Mouse (Mus musculus) lung, embryonic 14.5 days (tissue): ENCODE results near the gene Pde7b. TPM values are rescaled to one million over a fixed set of nuclear protein-coding genes. Genes with fewer than 3 reads are reported as not detected.
A peak's percentile ranks its signal among the peaks of the same experiment; 100 is the strongest.

Source experiments
- ATAC-seq: fragments of 200-750 bp; cut with Nextera tagmentation; 2 replicates; pipeline ENCODE4 v1.8.0; 2017; ENCODE audit warnings: mild to moderate bottlenecking, moderate TSS enrichment, moderate library complexity; ENCODE audit not compliant: insufficient read depth
- DNase-seq: peaks from one replicate; pipeline ENCODE4 v3.0.0-alpha.2; 2015
- H3K27ac ChIP-seq: fragments of 300-500 bp; sonication (generic); 2 replicates; pipeline ENCODE4 v1.5.1; 2014; ENCODE audit warnings: low read depth, mild to moderate bottlenecking, moderate library complexity
- H3K27me3 ChIP-seq: fragments of 300-500 bp; sonication (generic); 2 replicates; pipeline ENCODE4 v1.6.1; 2014; ENCODE audit warnings: low read length, control low read depth; ENCODE audit not compliant: insufficient read depth
- H3K36me3 ChIP-seq: fragments of 300-500 bp; sonication (generic); 2 replicates; pipeline ENCODE4 v1.6.1; 2014; ENCODE audit warnings: control low read depth; ENCODE audit not compliant: insufficient read depth
- H3K4me1 ChIP-seq: fragments of 300-500 bp; sonication (generic); 2 replicates; pipeline ENCODE4 v1.6.1; 2014; ENCODE audit warnings: antibody characterized with exemption, control low read depth; ENCODE audit not compliant: insufficient read depth
- H3K4me2 ChIP-seq: fragments of 300-500 bp; sonication (generic); 2 replicates; pipeline ENCODE4 v1.6.1; 2014; ENCODE audit warnings: mild to moderate bottlenecking
- H3K4me3 ChIP-seq: fragments of 300-500 bp; sonication (generic); 2 replicates; pipeline ENCODE4 v1.5.1; 2014; ENCODE audit warnings: low read depth, low read length
- H3K9ac ChIP-seq: fragments of 300-500 bp; sonication (generic); 2 replicates; pipeline ENCODE4 v1.6.1; 2014
- H3K9me3 ChIP-seq: fragments of 300-500 bp; sonication (generic); 2 replicates; pipeline ENCODE4 v1.6.1; 2016; ENCODE audit warnings: low read depth, low read length, control low read depth
- CTCF ChIP-seq: IDR thresholded peaks from 2 replicates; pipeline ENCODE4 v1.5.1; 2016; ENCODE audit warnings: antibody characterized with exemption, low read depth
- WGBS: fragments of 180-500 bp; shearing (Covaris S2); extraction: QIAGEN DNeasy Blood & Tissue Kit; methylation state at CpG from one replicate; pipeline ENCODE4 v1.1.7; 2014; 5-methylcytosine and 5-hydroxymethylcytosine counted together
- polyA plus RNA-seq: library from polyadenylated mRNA; unstranded; fragments of >200 nt; fragmentation: Nextera tagmentation; extraction: Ambion mirVana; gene quantifications from 2 replicates; pipeline ENCODE4 v1.2.1, GENCODE M21; 2014

The Pde7b gene
- polyA plus RNA-seq, 1 experiment from 2014 or later = 3.3 TPM

DNA sequence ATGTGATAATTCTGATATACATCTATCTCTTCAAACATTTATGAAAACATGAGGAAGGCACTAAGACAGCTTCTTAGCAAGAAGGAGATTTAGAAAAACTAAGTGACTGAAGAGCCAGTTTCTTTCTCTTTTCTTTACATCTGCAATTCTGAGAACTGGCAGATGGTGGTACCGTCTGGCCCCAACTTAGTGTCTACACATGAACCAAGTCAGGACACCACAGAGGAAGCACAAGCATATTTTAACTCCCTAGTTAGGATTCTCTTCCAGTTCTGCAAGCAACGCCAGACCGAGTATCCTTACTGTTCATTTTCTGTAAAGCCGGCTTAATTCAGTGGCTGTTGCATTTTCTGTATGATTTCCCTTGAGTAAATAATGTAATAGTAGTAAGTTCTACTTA lies 138.9 kb downstream of the Pde7b start:
- no peak overlapping the region for H3K4me2 ChIP-seq
- DNase-seq = no peak
- ATAC-seq = no peak
- no peak overlapping the region for H3K9ac ChIP-seq
- H3K4me3 ChIP-seq = no peak overlapping the region
- no peaks in the 10 kb centered on the region for H3K4me1 ChIP-seq
- H3K27ac ChIP-seq = no peak overlapping the region
- H3K27me3 ChIP-seq = no peaks in the 10 kb centered on the region
- WGBS = 88% methylated on average over 4 of the region's 4 CpGs
- no peaks in the 10 kb centered on the region for H3K9me3 ChIP-seq
- no peaks in the 10 kb centered on the region for H3K36me3 ChIP-seq
- TF ChIP-seq CTCF = no peak

- no peak for TF ChIP-seq CTCF
- WGBS = 90% methylated on average over 11 of the region's 11 CpGs
- Histone ChIP-seq H3K9ac (no peak overlapping the region), H3K27me3 (no peaks in the 10 kb centered on the region), H3K4me3 (no peak overlapping the region), H3K27ac (no peak overlapping the region), H3K4me2 (no peak overlapping the region), H3K4me1 (no peaks in the 10 kb centered on the region), H3K36me3 (no peaks in the 10 kb centered on the region), H3K9me3 (no peaks in the 10 kb centered on the region)
- DNase-seq = no peak
- no peak for ATAC-seq
These were observed 149.9 kb downstream of the Pde7b start for GRCm38 (mm10) chr10:20575002-20575401.

GRCm38 (mm10) chr10:20574414-20574813 lies 150.5 kb downstream of the Pde7b start:
- ATAC-seq (no peak), DNase-seq (no peak)
- H3K4me2 ChIP-seq = no peak overlapping the region
- no peaks in the 10 kb centered on the region for H3K9me3 ChIP-seq
- no peaks in the 10 kb centered on the region for H3K4me1 ChIP-seq
- H3K4me3 ChIP-seq = no peak overlapping the region
- no peak overlapping the region for H3K9ac ChIP-seq
- no peak overlapping the region for H3K27ac ChIP-seq
- WGBS = 83% methylated on average over 1 of the region's 1 CpGs
- no peaks in the 10 kb centered on the region for H3K27me3 ChIP-seq
- no peaks in the 10 kb centered on the region for H3K36me3 ChIP-seq
- TF ChIP-seq CTCF = no peak

GRCm38 (mm10) chr10:20571521-20571920 lies 153.4 kb downstream of the Pde7b start:
- no peak for TF ChIP-seq CTCF
- Histone ChIP-seq H3K4me1 (no peaks in the 10 kb centered on the region), H3K27me3 (no peaks in the 10 kb centered on the region), H3K4me2 (no peak overlapping the region), H3K4me3 (no peak overlapping the region), H3K27ac (no peak overlapping the region), H3K36me3 (no peaks in the 10 kb centered on the region), H3K9ac (no peak overlapping the region), H3K9me3 (no peaks in the 10 kb centered on the region)
- WGBS = 76% methylated on average over 2 of the region's 2 CpGs
- ATAC-seq (no peak), DNase-seq (no peak)

GRCm38 (mm10) chr10:20568630-20569029 lies 156.2 kb downstream of the Pde7b start:
- Histone ChIP-seq H3K4me1 (no peaks in the 10 kb centered on the region), H3K36me3 (no peaks in the 10 kb centered on the region), H3K9me3 (no peaks in the 10 kb centered on the region), H3K4me3 (no peak overlapping the region), H3K9ac (no peak overlapping the region), H3K4me2 (no peak overlapping the region), H3K27me3 (no peaks in the 10 kb centered on the region), H3K27ac (no peak overlapping the region)
- no peak for TF ChIP-seq CTCF
- DNase-seq = peak; percentile 53
- no peak for ATAC-seq
- WGBS = 71% methylated on average over 6 of the region's 6 CpGs

DNA sequence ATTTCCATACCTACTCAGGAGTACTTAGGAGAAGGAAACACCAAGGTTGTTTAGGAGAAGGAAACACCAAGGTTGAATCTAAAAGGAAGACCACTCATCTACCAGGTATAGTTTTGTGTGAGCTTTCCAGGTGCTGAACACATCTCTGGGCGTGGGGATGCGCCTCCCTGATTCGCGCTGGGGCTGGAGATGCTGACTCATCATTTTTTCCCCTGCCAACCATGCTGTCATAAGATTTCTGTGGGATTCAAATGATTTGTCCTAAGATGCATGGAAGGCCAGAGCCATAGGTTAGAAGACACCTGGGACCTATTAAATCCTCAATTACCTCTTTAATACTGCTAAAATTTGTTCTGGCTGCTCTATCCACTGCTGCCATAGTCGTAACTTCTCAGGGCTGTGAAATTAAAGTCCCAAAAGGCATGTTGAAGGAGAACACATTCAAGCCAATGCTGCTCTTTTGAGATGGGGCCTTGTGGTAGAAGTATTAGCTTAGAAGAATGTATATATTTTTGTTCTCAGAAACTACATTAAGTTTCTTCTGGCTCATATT lies 157.1 kb downstream of the Pde7b start:
- 86% methylated on average over 5 of the region's 5 CpGs for WGBS
- Histone ChIP-seq H3K9me3 (no peaks in the 10 kb centered on the region), H3K4me1 (no peaks in the 10 kb centered on the region), H3K36me3 (no peaks in the 10 kb centered on the region), H3K27ac (no peak overlapping the region), H3K4me3 (no peak overlapping the region), H3K27me3 (no peaks in the 10 kb centered on the region), H3K9ac (no peak overlapping the region), H3K4me2 (no peak overlapping the region)
- no peak for DNase-seq
- no peak for ATAC-seq
- TF ChIP-seq CTCF = no peak

- Histone ChIP-seq H3K9me3 (no peaks in the 10 kb centered on the region), H3K4me2 (no peak overlapping the region), H3K27ac (no peak overlapping the region), H3K36me3 (no peaks in the 10 kb centered on the region), H3K4me1 (no peaks in the 10 kb centered on the region), H3K4me3 (no peak overlapping the region), H3K27me3 (no peaks in the 10 kb centered on the region), H3K9ac (no peak overlapping the region)
- WGBS = 35% methylated on average over 7 of the region's 7 CpGs
- no peak for DNase-seq
- no peak for ATAC-seq
- no peak for TF ChIP-seq CTCF
These were observed 168.4 kb downstream of the Pde7b start for GRCm38 (mm10) chr10:20556477-20556876.

DNA sequence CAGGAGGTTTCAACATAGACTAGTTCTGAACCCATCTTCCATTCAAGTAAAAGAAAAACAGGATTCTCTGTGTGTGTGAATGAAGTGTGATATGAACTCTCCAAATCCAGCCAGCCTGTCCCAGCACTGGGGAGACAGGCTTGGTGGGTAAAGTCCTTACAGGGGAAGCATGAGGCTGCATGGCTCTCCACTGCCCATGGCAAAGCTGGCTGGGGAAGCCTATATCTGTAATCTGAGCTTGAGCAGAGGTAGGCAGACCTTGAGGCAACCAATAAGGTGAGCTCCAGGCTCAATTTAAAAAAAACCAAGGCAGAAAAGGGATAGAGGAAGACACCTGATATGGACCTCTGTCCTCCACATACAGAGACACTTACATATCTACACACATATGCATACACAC lies 173.5 kb downstream of the Pde7b start:
- no peaks in the 10 kb centered on the region for H3K9me3 ChIP-seq
- no peak overlapping the region for H3K27ac ChIP-seq
- no peak overlapping the region for H3K9ac ChIP-seq
- DNase-seq (no peak), ATAC-seq (no peak)
- H3K4me1 ChIP-seq = peaks cover 17% of the 10 kb centered on the region
- H3K36me3 ChIP-seq = no peaks in the 10 kb centered on the region
- H3K4me2 ChIP-seq = no peak overlapping the region
- TF ChIP-seq CTCF = no peak
- H3K27me3 ChIP-seq = no peaks in the 10 kb centered on the region
- no peak overlapping the region for H3K4me3 ChIP-seq
